Mouse (Mus musculus): ENCODE results near the gene Gmip.

DNA sequence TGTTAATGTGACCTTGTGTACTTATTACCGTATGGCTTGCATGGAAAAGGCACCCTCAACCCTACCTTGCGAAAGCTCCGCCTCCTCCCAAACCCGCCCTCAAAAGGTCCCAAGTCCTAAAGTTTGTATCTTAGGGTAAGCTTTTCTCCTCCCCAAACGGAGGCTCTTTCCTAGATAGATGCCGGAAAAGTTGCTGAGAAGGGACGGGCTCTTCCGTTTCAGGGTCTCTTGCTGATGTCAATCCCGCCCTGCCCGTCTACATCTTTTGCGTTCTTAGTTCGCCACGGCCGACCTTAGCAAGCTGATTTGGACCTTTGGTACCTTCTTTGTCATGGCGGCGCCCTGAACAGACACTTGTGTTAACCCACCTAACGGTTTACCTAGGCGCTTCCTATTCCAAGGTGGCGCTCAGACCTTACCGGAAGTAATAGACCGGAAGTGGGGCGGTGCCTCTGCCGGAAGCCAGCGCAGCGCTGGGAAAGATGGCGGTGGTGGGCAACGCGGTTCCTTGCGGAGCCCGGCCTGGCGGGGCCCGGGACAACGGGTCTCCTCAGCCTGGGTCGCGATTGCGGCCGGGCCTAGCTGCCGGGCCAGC, 17.6 kb upstream of the Gmip start, which contains the start of the genes Atp13a1 and Zfp866:
- TF ChIP-seq CTCF (IDR thresholded peaks at IDR 0.05; ENCODE audit: borderline replicate concordance, extremely low read depth, insufficient read depth, insufficient read length) (no peak), POLR2A (IDR thresholded peaks at IDR 0.05; ENCODE audit: borderline replicate concordance, extremely low read depth, insufficient read depth, insufficient read length, poor library complexity, severe bottlenecking) (peak; percentile 90)
